Mouse (Mus musculus) heart, postnatal 14 days (tissue): Measurements from ENCODE around the gene Cd27. TPM values are rescaled to one million over a fixed set of nuclear protein-coding genes. Genes with fewer than 3 reads are reported as not detected.
"Not testable (repeated sequence)": the region's sequence is repeated elsewhere in the genome, so short reads cannot be mapped to it uniquely, and the experiment has no call there.

Experiments
- DNase-seq, 2 experiments: peaks; one replicate each; pipeline ENCODE4 v3.0.0; 2021 to 2022
- intact Hi-C: fragments of 180-260 bp; cut with DNase I; formaldehyde crosslinking; loops from one replicate; pipeline ENCODE4 v1.15.1; 2025
- long read RNA-seq, 2 experiments: library from polyadenylated mRNA; stranded (forward); transcript quantifications; one replicate each; pipeline ENCODE4 v2.0.0; 2021
- total RNA-seq, 2 experiments: library from RNA; stranded (reverse); gene quantifications; 2 replicates each; pipeline ENCODE4 v1.2.3; 2021

The Cd27 gene
- total RNA-seq = 1 to 10 TPM in 1 of 2 experiments, under 1 TPM in 1; 0.91 to 7.5 TPM
- long read RNA-seq, experiment 1, partial matches to known transcripts = 0 of 5 reads
- long read RNA-seq, experiment 1, other reads (novel, unspliced or antisense) = 0 of 5 reads
- long read RNA-seq, experiment 2, partial matches to known transcripts = 0 of 5 reads
- long read RNA-seq, experiment 2, other reads (novel, unspliced or antisense) = 5 of 5 reads

- intact Hi-C loops = no loop called here
- DNase-seq = no peak
Observed at GRCm38 (mm10) chr6:125236782-125237181, at the start of gene Cd27. Gene Cd27, minus strand, starts transcription at chr6:125237010.

GRCm38 (mm10) chr6:125285890-125286289 lies 49.1 kb upstream of the Cd27 start, which contains the start of gene Tuba3a:
Gene Tuba3a, minus strand, starts transcription at chr6:125286042.
- no peak for DNase-seq
- intact Hi-C loops = no loop called here

GRCm38 (mm10) chr6:125284751-125285150 lies 47.9 kb upstream of the Cd27 start:
- intact Hi-C loops = no loop called here
- no peak for DNase-seq

DNA sequence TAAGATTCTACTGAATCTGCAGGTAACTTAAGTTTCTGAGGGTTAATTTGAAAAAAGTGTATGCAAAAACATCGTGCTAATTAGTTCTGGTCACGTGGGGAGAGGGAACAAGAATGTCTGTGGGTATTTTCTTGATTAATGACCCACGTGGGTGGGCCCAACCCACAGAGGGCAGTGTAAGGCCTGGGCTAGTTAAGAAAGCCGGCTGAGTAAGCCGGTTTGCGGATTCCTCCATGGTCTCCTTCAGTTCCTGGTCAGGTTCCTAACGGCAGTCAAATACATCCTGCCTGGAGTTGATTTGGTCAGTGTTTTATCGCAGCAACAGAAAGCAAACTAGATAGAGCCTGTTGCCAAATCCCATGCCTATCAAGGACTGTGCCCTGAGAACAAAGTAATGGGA lies 47.4 kb upstream of the Cd27 start:
- intact Hi-C loops = no loop called here
- no peak for DNase-seq

DNA sequence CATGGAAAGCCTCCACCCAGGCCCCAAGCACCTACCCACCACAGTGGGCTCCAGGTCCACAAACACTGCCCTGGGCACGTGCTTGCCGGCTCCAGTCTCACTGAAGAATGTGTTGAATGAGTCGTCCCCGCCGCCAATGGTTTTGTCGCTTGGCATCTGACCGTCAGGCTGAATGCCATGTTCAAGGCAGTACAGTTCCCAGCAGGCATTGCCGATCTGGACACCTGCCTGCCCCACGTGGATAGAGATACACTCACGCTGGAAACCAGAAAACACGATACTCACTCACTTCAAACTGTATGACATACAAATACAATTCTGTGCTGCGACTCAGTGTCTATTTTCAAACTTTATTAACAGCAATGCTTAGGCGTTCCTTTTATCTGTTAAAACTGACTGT lies 45.9 kb upstream of the Cd27 start:
- intact Hi-C loops, DNase-seq: not testable (repeated sequence)

DNA sequence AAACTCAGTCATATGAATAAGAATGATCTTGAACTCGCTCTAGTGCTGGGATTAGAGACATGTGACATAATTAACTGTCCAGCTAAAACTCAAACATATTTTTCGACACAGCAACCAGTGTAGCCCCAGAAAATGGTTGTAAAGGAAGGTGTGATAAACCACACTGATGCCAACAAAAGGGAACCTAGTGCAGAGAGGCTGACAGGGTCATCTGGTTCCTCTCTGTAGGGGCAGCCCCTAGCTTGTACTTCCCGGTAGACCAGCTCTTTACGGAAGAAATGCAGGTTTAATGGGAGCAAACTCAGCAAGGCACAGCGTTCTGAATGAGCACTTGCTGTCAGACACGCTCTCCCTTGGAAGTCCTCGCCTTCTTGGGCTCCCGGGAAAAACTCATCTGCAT lies 42.9 kb upstream of the Cd27 start:
- intact Hi-C loops = loop anchor here (5.0 to 10.0 kb wide), 2 partner anchors 48 to 325 kb away; no protein-coding TSS in a partner anchor
- no peak for DNase-seq

- peak; percentile 50 to 64 for DNase-seq
- intact Hi-C loops = loop anchor here (1.0 to 10.0 kb wide), 5 partner anchors 52 to 330 kb away; partner anchors contain the start of genes Acrbp and Iffo1
Observed at GRCm38 (mm10) chr6:125274841-125275563, 38.2 kb upstream of the Cd27 start.

DNA sequence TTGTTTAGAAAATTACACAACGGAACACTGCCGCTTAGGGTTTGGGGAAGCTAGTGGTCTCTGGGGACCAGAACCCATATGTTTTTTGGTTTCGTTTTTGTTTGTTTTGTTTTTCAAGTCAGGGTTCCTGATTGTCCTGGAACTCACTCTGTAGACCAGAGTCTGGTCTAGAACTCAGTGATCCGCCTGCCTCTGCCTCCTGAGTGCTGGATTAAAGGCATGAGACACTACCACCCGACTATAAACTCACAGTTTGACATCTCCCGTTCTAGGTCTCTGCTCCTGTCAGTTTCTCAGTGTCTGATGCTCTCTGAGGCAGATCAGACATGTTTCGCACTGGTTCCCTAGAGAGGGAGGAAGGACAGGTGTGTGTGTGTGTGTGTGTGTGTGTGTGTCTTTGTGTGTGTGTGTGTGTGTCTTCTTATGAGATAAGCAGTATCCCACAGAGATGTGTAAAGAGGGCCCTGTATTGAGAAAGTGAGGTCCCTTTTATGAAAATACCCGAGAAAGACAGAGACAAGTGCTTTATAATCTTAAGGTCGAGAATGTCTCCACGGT lies 35.5 kb upstream of the Cd27 start:
- no peak for DNase-seq
- intact Hi-C loops = loop anchor here (5.0 to 10.0 kb wide), 3 partner anchors 125 to 332 kb away; partner anchors contain the start of genes Acrbp and Iffo1

GRCm38 (mm10) chr6:125271455-125272227 lies 34.8 kb upstream of the Cd27 start:
- DNase-seq = peak; percentile 92 to 94
- intact Hi-C loops = loop anchor here (1.0 to 10.0 kb wide), 5 partner anchors 52 to 333 kb away; partner anchors contain the start of genes Acrbp and Iffo1

- intact Hi-C loops = no loop called here
- no peak for DNase-seq
Observed at GRCm38 (mm10) chr6:125268799-125269198, 32.0 kb upstream of the Cd27 start.

GRCm38 (mm10) chr6:125267469-125267868 lies 30.7 kb upstream of the Cd27 start:
- DNase-seq = no peak
- intact Hi-C loops = no loop called here

DNA sequence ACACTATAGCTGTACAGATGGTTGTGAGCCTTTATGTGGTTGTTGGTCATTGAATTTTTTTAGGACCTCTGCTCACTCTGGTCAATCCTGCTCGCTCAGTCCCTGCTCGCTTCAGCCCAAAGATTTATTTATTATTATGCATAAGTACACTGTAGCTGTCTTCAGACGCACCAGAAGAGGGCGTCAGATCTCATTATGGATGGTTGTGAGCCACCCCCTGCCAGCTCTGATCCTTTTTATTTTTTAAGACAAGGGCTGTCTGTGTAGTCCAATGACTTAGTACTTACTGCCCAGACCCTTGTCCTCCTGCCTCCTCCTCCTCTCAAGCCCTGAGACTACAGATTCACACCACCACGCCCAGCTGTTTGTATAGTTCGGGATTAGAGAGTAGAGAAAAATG lies 29.8 kb upstream of the Cd27 start:
- DNase-seq, intact Hi-C loops: not testable (repeated sequence)

DNA sequence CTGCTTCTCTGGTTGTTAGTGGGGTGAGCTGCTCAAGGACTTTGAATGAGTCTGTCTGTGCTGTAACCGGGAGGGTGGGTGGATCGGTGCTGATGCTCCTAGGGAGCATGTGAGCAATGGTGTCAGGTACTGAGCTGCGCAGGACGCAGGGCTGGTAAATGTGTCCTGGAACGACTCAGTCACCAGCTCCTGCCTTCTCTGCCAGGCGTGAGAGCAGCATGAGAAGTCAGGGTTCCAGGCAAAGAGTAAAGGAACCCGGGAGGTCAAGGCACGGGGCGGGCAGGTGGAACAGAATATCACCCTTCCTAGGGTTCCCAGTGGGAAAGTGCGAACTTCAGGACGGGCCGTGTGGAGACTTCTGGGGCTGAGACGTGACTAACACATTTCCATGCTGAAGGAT lies 29.3 kb upstream of the Cd27 start:
- DNase-seq = no peak
- intact Hi-C loops = no loop called here

GRCm38 (mm10) chr6:125265239-125265638 lies 28.4 kb upstream of the Cd27 start:
- DNase-seq = no peak
- intact Hi-C loops = no loop called here

GRCm38 (mm10) chr6:125264219-125264618 lies 27.4 kb upstream of the Cd27 start:
- intact Hi-C loops = no loop called here
- no peak for DNase-seq

- intact Hi-C loops = no loop called here
- no peak for DNase-seq
Observed at GRCm38 (mm10) chr6:125260006-125260555, 23.3 kb upstream of the Cd27 start.

GRCm38 (mm10) chr6:125256222-125256966 lies 19.6 kb upstream of the Cd27 start:
- peak; percentile 36 to 38 for DNase-seq
- intact Hi-C loops = no loop called here

DNA sequence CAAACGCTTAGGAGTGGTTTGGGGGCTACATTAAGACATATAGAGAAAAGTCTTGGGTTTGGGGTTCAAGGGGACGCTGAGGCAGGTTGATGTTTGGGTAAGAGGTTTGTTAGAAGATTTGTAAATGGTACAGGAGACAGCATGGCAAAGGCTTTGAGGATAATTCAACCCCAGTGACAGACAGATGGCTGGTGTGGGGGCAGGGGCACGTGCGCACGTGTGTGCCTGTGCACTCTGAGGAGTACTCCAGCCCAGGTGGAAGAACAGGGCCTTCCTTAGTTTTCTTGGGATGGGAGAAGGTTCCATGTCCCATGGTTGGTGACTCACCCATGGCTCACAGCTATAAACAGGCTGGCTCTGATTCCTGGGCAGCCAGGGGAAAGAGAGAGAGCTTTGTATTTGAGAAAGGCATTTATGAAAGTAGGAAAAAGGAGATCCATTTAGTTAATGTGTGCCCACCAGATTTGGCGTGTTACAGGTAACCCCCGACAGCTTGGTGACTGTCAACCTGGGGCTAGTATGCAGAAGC lies 18.8 kb upstream of the Cd27 start:
- no peak for DNase-seq
- intact Hi-C loops = no loop called here
